Mouse (Mus musculus) C2C12 (cell line): Measurements from ENCODE around the gene Heatr5b.

ENCODE experiments used
- CTCF ChIP-seq: IDR thresholded peaks from one replicate; pipeline ENCODE4 v1.5.1; 2011; ENCODE audit not compliant: control insufficient read depth, insufficient read depth, insufficient read length
- MAX ChIP-seq: IDR thresholded peaks from one replicate; pipeline ENCODE4 v1.6.1; 2011; ENCODE audit warnings: mild to moderate bottlenecking, control low read depth

DNA sequence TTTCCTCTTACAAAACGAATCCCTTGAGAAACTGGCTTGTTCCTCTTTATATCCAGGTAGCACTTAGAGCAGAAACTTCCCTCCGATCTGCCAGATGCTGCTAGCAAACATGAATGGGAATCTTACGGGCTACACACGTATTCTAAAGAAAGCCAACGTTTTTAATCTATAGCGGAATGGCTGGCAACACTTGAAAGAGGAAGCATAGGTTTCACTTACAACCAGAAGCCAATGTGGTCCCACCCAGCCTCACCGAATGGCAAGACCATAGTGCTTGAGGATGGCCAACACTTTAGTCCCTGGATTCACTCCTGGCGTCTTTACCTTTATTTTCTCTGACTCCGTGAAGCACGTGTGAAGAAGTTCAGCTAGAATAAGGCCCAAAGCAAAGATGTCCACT lies 21.1 kb upstream of the Heatr5b start:
- TF ChIP-seq CTCF (no peak), MAX (no peak)
